Mouse (Mus musculus) hindbrain, embryonic 12.5 days (tissue): ENCODE results near the gene Rpia. TPM values are rescaled to one million over a fixed set of nuclear protein-coding genes. Genes with fewer than 3 reads are reported as not detected.

ENCODE experiments used
- ATAC-seq: fragments of 200-750 bp; cut with Nextera tagmentation; 2 replicates; pipeline ENCODE4 v1.8.0; 2017; ENCODE audit warnings: moderate TSS enrichment; ENCODE audit not compliant: low FRiP score
- H3K27ac ChIP-seq: fragments of 300-500 bp; sonication (generic); 2 replicates; pipeline ENCODE4 v1.5.1; 2016; ENCODE audit warnings: mild to moderate bottlenecking
- H3K27me3 ChIP-seq: fragments of 300-500 bp; sonication (generic); 2 replicates; pipeline ENCODE4 v1.6.1; 2016; ENCODE audit warnings: mild to moderate bottlenecking
- H3K36me3 ChIP-seq: fragments of 300-500 bp; sonication (generic); 2 replicates; pipeline ENCODE4 v1.6.1; 2016; ENCODE audit warnings: mild to moderate bottlenecking
- H3K4me1 ChIP-seq: fragments of 300-500 bp; sonication (generic); 2 replicates; pipeline ENCODE4 v1.6.1; 2016
- H3K4me2 ChIP-seq: fragments of 300-500 bp; sonication (generic); replicated peaks from 2 replicates; pipeline ENCODE4 v1.6.1; 2016; ENCODE audit warnings: mild to moderate bottlenecking
- H3K4me3 ChIP-seq: fragments of 300-500 bp; sonication (generic); 2 replicates; pipeline ENCODE4 v1.5.1; 2016; ENCODE audit warnings: mild to moderate bottlenecking
- H3K9ac ChIP-seq: fragments of 300-500 bp; sonication (generic); 2 replicates; pipeline ENCODE4 v1.6.1; 2016; ENCODE audit warnings: mild to moderate bottlenecking, moderate library complexity
- H3K9me3 ChIP-seq: fragments of 300-500 bp; sonication (generic); replicated peaks from 2 replicates; pipeline ENCODE4 v1.6.1; 2016; ENCODE audit warnings: mild to moderate bottlenecking
- WGBS: fragments of 180-500 bp; shearing (Covaris S2); methylation state at CpG from one replicate; pipeline ENCODE4 v1.1.7; 2016; 5-methylcytosine and 5-hydroxymethylcytosine counted together
- polyA plus RNA-seq: library from polyadenylated mRNA; unstranded; fragments of >200 nt; fragmentation: Nextera tagmentation; extraction: Ambion mirVana; gene quantifications from 2 replicates; pipeline ENCODE4 v1.2.1, GENCODE M21; 2016

Gene Rpia
- polyA plus RNA-seq, 1 experiment from 2014 or later: 3.2 TPM

DNA sequence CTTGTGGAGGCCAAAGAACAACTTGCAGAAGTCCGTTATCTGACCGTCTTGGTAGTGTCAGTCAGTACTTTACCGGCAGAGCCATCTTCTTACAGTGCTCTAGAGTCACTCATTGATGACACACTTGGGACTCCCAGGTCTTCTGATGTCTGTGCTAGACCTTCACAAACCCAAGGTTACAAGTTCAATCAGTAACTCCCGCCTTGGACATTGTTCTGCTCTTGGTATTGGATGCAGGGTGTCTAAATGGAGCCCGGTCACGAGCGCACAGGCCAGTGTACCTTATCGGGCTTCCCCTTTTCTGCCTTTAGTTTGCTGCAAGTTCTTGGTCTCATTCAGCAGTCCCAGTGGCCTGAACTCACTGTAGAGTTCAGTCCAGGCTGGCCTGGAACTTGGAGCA, 612 bp upstream of the Rpia start:
- Histone ChIP-seq H3K27ac (no peak overlapping the region), H3K27me3 (no peaks in the 10 kb centered on the region), H3K9ac (peak overlapping the region; percentile 49), H3K9me3 (no peaks in the 10 kb centered on the region), H3K4me2 (peak overlapping the region; percentile 87), H3K4me3 (peak overlapping the region; percentile 75), H3K36me3 (no peaks in the 10 kb centered on the region), H3K4me1 (peaks cover 20% of the 10 kb centered on the region)
- peak; percentile 35 for ATAC-seq
- WGBS: 40% methylated on average over 8 of the region's 8 CpGs

DNA sequence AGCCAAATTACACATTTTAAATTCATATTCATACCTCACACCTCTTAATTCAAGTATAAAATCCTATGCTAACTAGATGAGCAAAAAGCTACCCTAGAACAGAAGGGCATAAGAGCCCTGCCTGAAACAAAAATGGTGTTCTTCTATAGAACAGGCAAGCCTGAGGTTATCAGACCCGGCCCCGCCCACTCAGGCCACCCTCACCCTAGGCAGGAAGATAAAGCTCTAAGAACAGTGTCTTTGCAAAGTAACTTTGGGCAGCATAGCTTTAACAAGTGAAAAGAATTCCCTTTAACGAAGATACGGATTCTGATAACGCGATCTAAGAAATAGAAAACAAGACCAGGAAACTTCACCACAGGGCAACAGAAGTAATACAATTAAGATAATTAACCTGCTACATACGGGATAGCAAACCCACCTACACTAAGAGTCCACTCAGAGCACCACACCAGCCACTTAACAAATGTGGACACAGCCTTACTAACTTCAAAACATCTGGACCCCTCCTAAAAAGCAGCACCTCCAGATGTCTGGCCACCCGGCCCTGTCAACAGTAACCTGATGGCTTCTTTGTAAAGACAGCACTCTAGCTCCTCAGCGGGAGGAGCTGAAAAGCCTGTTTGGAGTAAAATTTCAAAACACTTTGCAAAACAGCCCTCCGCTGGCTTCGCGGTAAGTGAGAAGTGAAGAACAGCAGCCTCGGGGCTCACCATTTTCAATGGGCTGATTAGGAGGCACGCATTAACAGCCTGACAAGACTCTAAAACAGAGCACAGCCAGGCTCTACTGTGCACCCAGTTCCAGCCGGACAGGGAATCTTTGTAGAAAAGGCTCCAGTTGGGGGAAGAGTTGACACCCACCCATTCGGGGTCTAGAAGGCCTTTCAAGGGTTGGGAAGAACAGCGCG, 925 bp downstream of the Rpia start:
- Histone ChIP-seq H3K4me3 (peak overlapping the region; percentile 75), H3K36me3 (no peaks in the 10 kb centered on the region), H3K9ac (peak overlapping the region; percentile 79), H3K4me2 (peak overlapping the region; percentile 87), H3K27me3 (no peaks in the 10 kb centered on the region), H3K4me1 (peaks cover 25% of the 10 kb centered on the region), H3K9me3 (no peaks in the 10 kb centered on the region), H3K27ac (peak overlapping the region; percentile 75)
- WGBS: 4% methylated on average over 18 of the region's 18 CpGs
- peak; percentile 53 for ATAC-seq

DNA sequence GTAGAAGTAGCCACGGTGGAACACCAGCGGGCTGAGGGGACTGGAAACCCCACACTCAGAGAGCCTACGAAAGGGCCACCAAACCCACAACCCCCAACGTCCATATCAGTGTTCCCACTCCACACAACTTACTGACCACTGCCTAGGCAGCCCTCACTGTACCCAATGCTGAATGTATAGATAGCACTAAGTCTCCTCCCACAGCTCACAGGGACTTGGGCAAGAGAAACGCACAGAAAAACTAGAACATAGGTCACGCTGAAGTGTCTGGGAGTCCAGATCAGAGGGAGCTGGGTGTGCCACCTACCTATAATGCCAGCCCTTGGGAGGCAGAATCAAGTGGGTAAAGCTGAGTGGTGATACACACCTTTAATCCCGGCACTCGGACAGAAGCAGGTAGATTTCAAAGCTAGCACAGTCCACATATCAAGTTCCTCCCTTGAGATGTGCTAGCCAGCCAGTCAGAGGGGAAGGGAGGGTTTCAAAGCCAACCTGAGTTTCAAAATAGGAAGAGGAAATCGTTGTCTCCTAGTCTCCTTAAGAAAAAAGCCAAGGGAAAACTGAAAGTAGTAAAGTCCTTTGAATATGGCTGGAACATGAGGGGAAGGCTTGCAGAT, 1.9 kb downstream of the Rpia start:
- Histone ChIP-seq H3K9me3 (no peaks in the 10 kb centered on the region), H3K36me3 (no peaks in the 10 kb centered on the region), H3K4me3 (peak overlapping the region; percentile 75; the same call in 1 of the 2 replicates), H3K9ac (no peak overlapping the region), H3K4me2 (peak overlapping the region; percentile 87), H3K4me1 (peaks cover 29% of the 10 kb centered on the region), H3K27me3 (no peaks in the 10 kb centered on the region), H3K27ac (no peak overlapping the region)
- 87% methylated on average over 9 of the region's 9 CpGs for WGBS
- ATAC-seq: no peak

DNA sequence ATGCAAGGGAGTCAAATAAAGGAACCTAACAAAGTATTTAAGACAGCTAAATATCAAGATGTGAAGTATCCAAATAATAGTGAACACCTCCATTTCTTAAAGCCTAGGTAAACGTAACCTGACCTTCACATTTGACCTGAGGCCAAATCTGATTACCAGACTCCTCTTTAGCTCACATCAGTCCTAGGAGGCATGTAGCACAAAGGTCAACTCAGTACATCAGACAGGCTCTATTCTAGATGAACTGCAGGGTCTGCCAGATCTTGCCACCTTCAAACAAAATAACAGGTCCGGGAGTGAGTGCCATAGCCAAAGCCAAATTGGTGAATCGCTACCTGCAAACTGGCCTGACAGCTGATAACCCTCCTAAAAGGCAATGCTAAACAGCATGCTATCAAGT, 2.9 kb downstream of the Rpia start:
- Histone ChIP-seq H3K27ac (no peak overlapping the region), H3K4me2 (no peak overlapping the region), H3K27me3 (no peaks in the 10 kb centered on the region), H3K36me3 (peaks cover 7% of the 10 kb centered on the region; the same call in 1 of the 2 replicates), H3K9ac (no peak overlapping the region), H3K4me3 (no peak overlapping the region), H3K4me1 (peaks cover 29% of the 10 kb centered on the region), H3K9me3 (no peaks in the 10 kb centered on the region)
- no peak for ATAC-seq
- WGBS: 97% methylated on average over 3 of the region's 3 CpGs

DNA sequence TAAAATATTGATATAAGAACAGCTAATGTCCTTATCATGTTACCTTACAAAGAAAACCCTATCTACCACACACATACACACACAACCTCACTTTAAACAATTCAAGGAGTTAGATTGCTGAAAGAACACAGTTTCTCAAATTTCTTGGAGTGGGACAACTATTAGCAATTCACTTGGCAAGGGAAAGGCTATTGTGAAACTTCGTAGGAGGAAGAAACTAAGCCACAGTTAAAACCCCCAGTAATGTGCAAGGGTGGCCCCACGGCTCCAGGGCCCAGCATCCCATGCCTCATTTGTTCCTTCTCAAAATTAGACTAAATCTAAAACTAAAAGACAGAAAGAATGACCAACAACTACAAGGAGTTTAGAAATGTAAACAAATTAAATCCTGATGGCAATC, 4.5 kb downstream of the Rpia start:
- no peak overlapping the region for H3K4me2 ChIP-seq
- no peaks in the 10 kb centered on the region for H3K9me3 ChIP-seq
- peaks cover 19% of the 10 kb centered on the region; the same call in 1 of the 2 replicates for H3K36me3 ChIP-seq
- H3K27me3 ChIP-seq: no peaks in the 10 kb centered on the region
- no peak overlapping the region for H3K27ac ChIP-seq
- no peak overlapping the region for H3K4me3 ChIP-seq
- H3K4me1 ChIP-seq: peaks cover 25% of the 10 kb centered on the region
- WGBS: 85% methylated on average over 2 of the region's 2 CpGs
- ATAC-seq: no peak
- no peak overlapping the region for H3K9ac ChIP-seq

DNA sequence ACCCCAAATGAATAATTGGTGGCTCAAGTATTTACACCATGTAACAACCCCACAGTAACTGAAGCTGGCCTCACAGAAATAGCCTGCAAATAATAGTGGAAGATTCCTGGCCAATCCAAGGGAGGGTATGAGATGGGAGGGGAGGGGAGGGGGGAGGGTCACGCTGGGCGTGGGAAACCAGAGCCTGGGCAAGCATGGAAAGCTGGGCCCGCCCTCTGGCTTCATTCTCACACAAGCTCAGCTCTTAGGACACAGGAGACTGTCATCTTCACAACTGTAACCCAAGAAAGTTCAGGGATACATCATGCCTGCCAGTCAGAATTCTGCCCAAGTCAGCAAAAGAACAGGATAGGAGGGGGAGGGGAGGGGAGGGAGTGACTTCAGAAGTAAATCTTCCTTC, 6.2 kb downstream of the Rpia start:
- no peak overlapping the region for H3K27ac ChIP-seq
- H3K9me3 ChIP-seq: no peaks in the 10 kb centered on the region
- peaks cover 22% of the 10 kb centered on the region; the same call in 1 of the 2 replicates for H3K36me3 ChIP-seq
- H3K9ac ChIP-seq: no peak overlapping the region
- no peaks in the 10 kb centered on the region for H3K27me3 ChIP-seq
- no peak overlapping the region for H3K4me2 ChIP-seq
- WGBS: 17% methylated on average over 3 of the region's 3 CpGs
- H3K4me1 ChIP-seq: peaks cover 21% of the 10 kb centered on the region
- no peak overlapping the region for H3K4me3 ChIP-seq
- peak; percentile 67 for ATAC-seq

DNA sequence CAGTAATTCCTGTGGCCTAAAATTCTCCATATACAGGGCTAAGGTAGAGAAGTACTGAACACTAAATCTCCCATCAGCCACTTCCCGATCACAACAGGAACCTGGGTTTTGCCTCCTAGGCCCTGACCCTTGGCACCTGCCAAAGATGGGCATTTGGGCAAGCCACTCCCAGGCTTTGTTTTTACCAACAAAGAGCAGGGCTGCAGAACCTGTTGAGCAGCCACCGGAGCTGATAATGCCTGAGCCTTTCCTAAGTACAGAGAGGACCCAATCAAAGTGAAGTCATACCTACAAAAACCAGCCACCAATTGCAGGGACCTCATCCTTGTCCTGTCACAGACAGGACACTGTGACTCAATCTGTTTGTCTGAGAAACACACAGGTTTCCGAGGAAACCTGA, 7.2 kb downstream of the Rpia start:
- Histone ChIP-seq H3K4me3 (no peak overlapping the region), H3K4me1 (peaks cover 10% of the 10 kb centered on the region; the same call in 1 of the 2 replicates), H3K9ac (no peak overlapping the region), H3K9me3 (no peaks in the 10 kb centered on the region), H3K36me3 (peaks cover 22% of the 10 kb centered on the region; the same call in 1 of the 2 replicates), H3K27ac (no peak overlapping the region), H3K27me3 (no peaks in the 10 kb centered on the region), H3K4me2 (no peak overlapping the region)
- no peak for ATAC-seq
- 89% methylated on average over 3 of the region's 3 CpGs for WGBS

DNA sequence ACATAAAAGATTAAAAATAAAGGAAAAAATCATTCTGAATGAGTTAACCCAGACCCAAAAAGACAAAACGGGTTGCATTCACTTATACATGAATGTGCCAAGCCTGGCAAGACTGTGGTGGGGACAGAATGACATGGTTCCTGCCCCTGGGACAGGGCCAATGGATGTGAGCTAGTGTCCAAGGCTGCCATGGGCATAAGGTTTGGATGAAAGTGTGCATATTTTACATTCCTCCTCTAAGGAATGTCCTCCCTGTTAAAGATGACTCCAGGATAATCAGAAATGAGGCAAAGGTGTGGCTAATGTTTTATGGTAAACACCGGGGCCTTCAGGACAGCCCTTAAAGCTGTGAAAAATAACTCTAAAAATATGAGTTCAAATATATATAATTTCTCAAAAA, 10.7 kb downstream of the Rpia start:
- H3K4me1 ChIP-seq: peaks cover 6% of the 10 kb centered on the region; the same call in 1 of the 2 replicates
- H3K27me3 ChIP-seq: no peaks in the 10 kb centered on the region
- no peak for ATAC-seq
- WGBS: 92% methylated on average over 2 of the region's 2 CpGs
- H3K9ac ChIP-seq: no peak overlapping the region
- peaks cover 22% of the 10 kb centered on the region; the same call in 1 of the 2 replicates for H3K36me3 ChIP-seq
- H3K4me3 ChIP-seq: no peak overlapping the region
- no peak overlapping the region for H3K4me2 ChIP-seq
- H3K27ac ChIP-seq: no peak overlapping the region
- H3K9me3 ChIP-seq: no peaks in the 10 kb centered on the region

DNA sequence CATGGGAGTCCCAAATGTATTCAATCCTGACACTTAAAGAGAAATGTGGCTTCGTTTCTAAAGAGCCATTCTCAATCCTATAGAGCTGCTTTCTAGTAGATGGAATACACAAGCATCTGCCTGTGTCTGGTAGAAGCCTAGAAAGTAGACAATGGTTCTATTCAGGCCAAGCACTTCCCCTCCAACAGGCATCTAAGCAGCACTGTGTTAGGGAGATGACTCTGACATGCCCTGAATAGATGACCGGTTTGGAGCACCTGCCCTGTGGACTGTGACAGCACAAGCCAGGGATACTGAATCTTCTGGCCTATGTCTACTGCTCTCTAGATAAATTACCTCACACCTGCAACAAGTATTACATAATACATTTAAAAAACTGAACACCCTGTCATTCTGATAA, 17.7 kb downstream of the Rpia start:
- Histone ChIP-seq H3K4me2 (no peak overlapping the region), H3K4me3 (no peak overlapping the region), H3K9ac (no peak overlapping the region), H3K4me1 (no peaks in the 10 kb centered on the region), H3K27me3 (no peaks in the 10 kb centered on the region), H3K9me3 (no peaks in the 10 kb centered on the region), H3K36me3 (peaks cover 48% of the 10 kb centered on the region), H3K27ac (no peak overlapping the region)
- WGBS: 54% methylated on average over 2 of the region's 2 CpGs
- no peak for ATAC-seq

DNA sequence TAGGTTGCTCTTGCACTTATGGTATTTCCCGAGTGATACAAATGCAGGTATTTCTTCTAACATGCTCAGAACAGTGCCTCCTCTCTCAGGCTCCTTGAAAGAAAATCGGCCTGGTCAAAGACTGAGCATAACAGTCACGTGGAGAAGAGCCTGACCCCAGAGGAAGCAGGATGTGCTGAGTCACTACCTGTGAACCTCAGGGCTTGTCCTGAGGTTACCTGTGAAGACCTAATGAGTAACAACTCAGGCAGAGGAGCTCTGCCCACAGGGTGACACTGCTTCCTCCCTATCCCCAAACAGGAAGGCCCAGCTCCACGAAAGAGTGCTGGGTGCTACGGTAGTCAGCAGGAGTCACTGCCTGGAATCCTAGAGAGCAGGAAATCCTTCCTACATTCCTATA, 18.3 kb downstream of the Rpia start:
- Histone ChIP-seq H3K4me1 (no peaks in the 10 kb centered on the region), H3K9ac (no peak overlapping the region), H3K36me3 (peaks cover 50% of the 10 kb centered on the region), H3K27me3 (no peaks in the 10 kb centered on the region), H3K27ac (0 out of 2 replicates have a peak overlapping the region, but pooled peaks have one; percentile 5), H3K4me2 (no peak overlapping the region), H3K4me3 (no peak overlapping the region), H3K9me3 (no peaks in the 10 kb centered on the region)
- ATAC-seq: no peak
- WGBS: 86% methylated on average over 5 of the region's 5 CpGs

GRCm38 (mm10) chr6:70768769-70769168, 23.3 kb downstream of the Rpia start:
- peak; percentile 61; the same call in 1 of the 2 replicates for ATAC-seq

DNA sequence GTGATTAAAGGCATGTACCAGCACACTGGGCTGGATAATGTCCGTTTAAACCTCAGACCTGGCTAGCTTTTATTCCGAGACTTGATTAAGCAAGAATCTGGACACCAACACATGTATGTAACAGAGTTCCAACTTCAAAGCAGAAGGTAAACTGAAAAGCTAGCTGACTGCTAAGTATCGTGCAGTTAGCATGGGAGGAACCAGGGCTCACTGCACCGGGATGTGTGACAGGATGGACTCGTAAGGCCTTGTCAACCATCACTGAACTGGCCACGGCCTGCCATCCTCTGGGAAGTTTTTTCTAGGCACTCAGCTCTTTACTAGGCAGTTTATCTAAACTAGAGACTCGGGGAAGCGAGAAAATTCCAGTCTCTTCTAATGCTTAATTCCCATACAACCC, 27.0 kb downstream of the Rpia start:
- ATAC-seq: no peak
- WGBS: 89% methylated on average over 8 of the region's 8 CpGs
- H3K36me3 ChIP-seq: peaks cover 29% of the 10 kb centered on the region

More at GRCm38 (mm10) chr6:70768769-70769168, 23.3 kb downstream of the Rpia start:
- WGBS: 41% methylated on average over 6 of the region's 6 CpGs
- Histone ChIP-seq H3K36me3 (peaks cover 63% of the 10 kb centered on the region), H3K4me1 (no peaks in the 10 kb centered on the region), H3K9me3 (no peaks in the 10 kb centered on the region), H3K9ac (no peak overlapping the region), H3K4me2 (no peak overlapping the region), H3K27me3 (no peaks in the 10 kb centered on the region), H3K4me3 (no peak overlapping the region), H3K27ac (no peak overlapping the region)

More for the DNA sequence above, 27.0 kb downstream of the Rpia start:
- Histone ChIP-seq H3K27ac (no peak overlapping the region), H3K4me1 (no peaks in the 10 kb centered on the region), H3K9me3 (no peaks in the 10 kb centered on the region), H3K4me2 (no peak overlapping the region), H3K27me3 (no peaks in the 10 kb centered on the region), H3K9ac (no peak overlapping the region), H3K4me3 (no peak overlapping the region)
